Mouse (Mus musculus): ENCODE data around the gene Smpd4. TPM values are rescaled to one million over a fixed set of nuclear protein-coding genes. Genes with fewer than 3 reads are reported as not detected.

Gene Smpd4
- total and polyA plus RNA-seq, 3 experiments: 24.5 to 55.5 (median 44.4) TPM

- Histone ChIP-seq H3K4me3 (ENCODE audit: low read depth, low read length) (no peak overlapping the region), H3K9me3 (replicated peaks) (no peaks in the 10 kb centered on the region), H3K27me3 (ENCODE audit: insufficient read depth, low read length) (no peaks in the 10 kb centered on the region), H3K4me1 (ENCODE audit: insufficient read depth, low read depth, low read length) (peaks cover 38% of the 10 kb centered on the region), H3K36me3 (replicated peaks) (peaks cover 85% of the 10 kb centered on the region)
- DNase-seq (ENCODE audit: low spot score) (no peak), ATAC-seq (ENCODE audit: extremely low read depth, insufficient number of reproducible peaks, low FRiP score, poor library complexity, severe bottlenecking) (no peak)
- TF ChIP-seq GATA1 (IDR thresholded peaks at IDR 0.05; ENCODE audit: borderline replicate concordance, low read length): no peak
- TF ChIP-seq GATA2 (IDR thresholded peaks at IDR 0.05; ENCODE audit: borderline replicate concordance, low read depth, low read length): no peak
- no peak for TF ChIP-seq TAL1 (conservative IDR thresholded peaks at IDR 0.05; ENCODE audit: low read depth, low read length)
- no peak for TF ChIP-seq CTCF (IDR thresholded peaks at IDR 0.05; ENCODE audit: low read depth, low read length)
Observed at GRCm38 (mm10) chr16:17650711-17651110, 31.6 kb downstream of the Smpd4 start.

- no peak for TF ChIP-seq CTCF (IDR thresholded peaks at IDR 0.05; ENCODE audit: low read depth, low read length)
- TF ChIP-seq POLR2AphosphoS5 (IDR thresholded peaks at IDR 0.05; ENCODE audit: insufficient replicate concordance, low read depth, low read length): no peak
- TF ChIP-seq TAL1 (conservative IDR thresholded peaks at IDR 0.05; ENCODE audit: low read depth, low read length): no peak
- TF ChIP-seq GATA2 (IDR thresholded peaks at IDR 0.05; ENCODE audit: borderline replicate concordance, low read depth, low read length): no peak
- TF ChIP-seq GATA1 (IDR thresholded peaks at IDR 0.05; ENCODE audit: borderline replicate concordance, low read length): no peak
- no peak; the same call in 1 of the 2 replicates for ATAC-seq (ENCODE audit: extremely low read depth, insufficient number of reproducible peaks, low FRiP score, poor library complexity, severe bottlenecking)
- Histone ChIP-seq H3K4me3 (ENCODE audit: low read depth, low read length) (no peak overlapping the region), H3K36me3 (replicated peaks) (peaks cover 100% of the 10 kb centered on the region), H3K4me1 (ENCODE audit: insufficient read depth, low read depth, low read length) (peaks cover 20% of the 10 kb centered on the region), H3K9me3 (replicated peaks) (no peaks in the 10 kb centered on the region), H3K27me3 (ENCODE audit: insufficient read depth, low read length) (no peaks in the 10 kb centered on the region)
- DNase-seq (ENCODE audit: low spot score): no peak
Observed at GRCm38 (mm10) chr16:17652607-17653006, 33.5 kb downstream of the Smpd4 start.

GRCm38 (mm10) chr16:17653601-17654000 lies 34.4 kb downstream of the Smpd4 start:
- no peaks in the 10 kb centered on the region for H3K27me3 ChIP-seq (ENCODE audit: insufficient read depth, low read length)
- DNase-seq (ENCODE audit: low spot score) (no peak), ATAC-seq (ENCODE audit: extremely low read depth, insufficient number of reproducible peaks, low FRiP score, poor library complexity, severe bottlenecking) (no peak)
- peaks cover 100% of the 10 kb centered on the region for H3K36me3 ChIP-seq (replicated peaks)
- TF ChIP-seq CTCF (IDR thresholded peaks at IDR 0.05; ENCODE audit: low read depth, low read length): no peak
- H3K9me3 ChIP-seq (replicated peaks): no peaks in the 10 kb centered on the region
- H3K4me1 ChIP-seq (ENCODE audit: insufficient read depth, low read depth, low read length): peaks cover 17% of the 10 kb centered on the region
- no peak overlapping the region for H3K4me3 ChIP-seq (ENCODE audit: low read depth, low read length)

GRCm38 (mm10) chr16:17654188-17654795 lies 35.1 kb downstream of the Smpd4 start:
- Histone ChIP-seq H3K36me3 (replicated peaks) (peaks cover 96% of the 10 kb centered on the region), H3K27me3 (ENCODE audit: insufficient read depth, low read length) (no peaks in the 10 kb centered on the region), H3K9me3 (replicated peaks) (no peaks in the 10 kb centered on the region), H3K4me3 (ENCODE audit: low read depth, low read length) (no peak overlapping the region), H3K4me1 (ENCODE audit: insufficient read depth, low read depth, low read length) (peaks cover 13% of the 10 kb centered on the region)
- DNase-seq (ENCODE audit: low spot score): no peak
- TF ChIP-seq GATA1 (IDR thresholded peaks at IDR 0.05; ENCODE audit: borderline replicate concordance, low read length) (no peak), GATA2 (IDR thresholded peaks at IDR 0.05; ENCODE audit: borderline replicate concordance, low read depth, low read length) (no peak), TAL1 (conservative IDR thresholded peaks at IDR 0.05; ENCODE audit: low read depth, low read length) (no peak), CTCF (IDR thresholded peaks at IDR 0.05; ENCODE audit: low read depth, low read length) (no peak), POLR2AphosphoS5 (IDR thresholded peaks at IDR 0.05; ENCODE audit: insufficient replicate concordance, low read depth, low read length) (no peak)
- no peak for ATAC-seq (ENCODE audit: extremely low read depth, insufficient number of reproducible peaks, low FRiP score, poor library complexity, severe bottlenecking)

- H3K27me3 ChIP-seq (ENCODE audit: insufficient read depth, low read length): no peaks in the 10 kb centered on the region
- peaks cover 4% of the 10 kb centered on the region; the same call in 1 of the 2 replicates for H3K4me1 ChIP-seq (ENCODE audit: insufficient read depth, low read depth, low read length)
- no peaks in the 10 kb centered on the region for H3K9me3 ChIP-seq (replicated peaks)
- TF ChIP-seq CTCF (IDR thresholded peaks at IDR 0.05; ENCODE audit: low read depth, low read length) (no peak), POLR2AphosphoS5 (IDR thresholded peaks at IDR 0.05; ENCODE audit: insufficient replicate concordance, low read depth, low read length) (no peak), GATA2 (IDR thresholded peaks at IDR 0.05; ENCODE audit: borderline replicate concordance, low read depth, low read length) (no peak), TAL1 (conservative IDR thresholded peaks at IDR 0.05; ENCODE audit: low read depth, low read length) (no peak), GATA1 (IDR thresholded peaks at IDR 0.05; ENCODE audit: borderline replicate concordance, low read length) (no peak)
- no peak for DNase-seq (ENCODE audit: low spot score)
- H3K4me3 ChIP-seq (ENCODE audit: low read depth, low read length): no peak overlapping the region
- H3K36me3 ChIP-seq (replicated peaks): peaks cover 94% of the 10 kb centered on the region
- no peak for ATAC-seq (ENCODE audit: extremely low read depth, insufficient number of reproducible peaks, low FRiP score, poor library complexity, severe bottlenecking)
Observed at GRCm38 (mm10) chr16:17656212-17656871, 37.2 kb downstream of the Smpd4 start.

GRCm38 (mm10) chr16:17665568-17665967 lies 46.4 kb downstream of the Smpd4 start:
- Histone ChIP-seq H3K27me3 (ENCODE audit: insufficient read depth, low read length) (no peaks in the 10 kb centered on the region), H3K9me3 (replicated peaks) (no peaks in the 10 kb centered on the region), H3K4me1 (ENCODE audit: insufficient read depth, low read depth, low read length) (no peaks in the 10 kb centered on the region), H3K4me3 (ENCODE audit: low read depth, low read length) (no peak overlapping the region), H3K36me3 (replicated peaks) (peaks cover 93% of the 10 kb centered on the region)
- DNase-seq (ENCODE audit: low spot score): no peak
- ATAC-seq (ENCODE audit: extremely low read depth, insufficient number of reproducible peaks, low FRiP score, poor library complexity, severe bottlenecking): no peak
- no peak for TF ChIP-seq POLR2AphosphoS5 (IDR thresholded peaks at IDR 0.05; ENCODE audit: insufficient replicate concordance, low read depth, low read length)
